Mouse (Mus musculus): ENCODE results near the gene Tceal6.
"Not testable (repeated sequence)": the region's sequence is repeated elsewhere in the genome, so short reads cannot be mapped to it uniquely, and the experiment has no call there.

Tceal6 gene

GRCm38 (mm10) chrX:135210436-135211221 lies at the start of gene Tceal6:
Gene Tceal6, minus strand, starts transcription at chrX:135210687.
- CTCF ChIA-PET: no interaction called here
- POLR2A ChIA-PET: no interaction called here

- CTCF ChIA-PET: not testable (repeated sequence)
Observed at GRCm38 (mm10) chrX:135209773-135210435, 583 bp downstream of the Tceal6 start.

GRCm38 (mm10) chrX:135189924-135190323 lies 20.6 kb downstream of the Tceal6 start:
- CTCF ChIA-PET, POLR2A ChIA-PET: not testable (repeated sequence)

More at GRCm38 (mm10) chrX:135209773-135210435, 583 bp downstream of the Tceal6 start:
- POLR2A ChIA-PET: not testable (repeated sequence)

GRCm38 (mm10) chrX:135188661-135189060 lies 21.8 kb downstream of the Tceal6 start:
- POLR2A ChIA-PET, CTCF ChIA-PET: not testable (repeated sequence)

GRCm38 (mm10) chrX:135177532-135177931 lies 33.0 kb downstream of the Tceal6 start, which contains the start of gene Gm15023:
Gene Gm15023, minus strand, starts transcription at chrX:135177632.
- CTCF ChIA-PET, POLR2A ChIA-PET: not testable (repeated sequence)
